Mouse (Mus musculus) limb, embryonic 10.5 days (tissue): ENCODE data around the gene Farsb. TPM values are rescaled to one million over a fixed set of nuclear protein-coding genes. Genes with fewer than 3 reads are reported as not detected.

Source experiments
- DNase-seq: peaks from one replicate; pipeline ENCODE4 v3.0.0-alpha.2; 2017; ENCODE audit warnings: low spot score
- H3K27ac ChIP-seq: fragments of 300-500 bp; sonication (generic); 2 replicates; pipeline ENCODE4 v1.5.1; 2016; ENCODE audit warnings: mild to moderate bottlenecking
- H3K27me3 ChIP-seq: fragments of 300-500 bp; sonication (generic); 2 replicates; pipeline ENCODE4 v1.6.1; 2016; ENCODE audit warnings: low read depth, mild to moderate bottlenecking; ENCODE audit not compliant: poor library complexity, severe bottlenecking
- H3K36me3 ChIP-seq: fragments of 300-500 bp; sonication (generic); 2 replicates; pipeline ENCODE4 v1.6.1; 2016; ENCODE audit warnings: mild to moderate bottlenecking, moderate library complexity
- H3K4me1 ChIP-seq: fragments of 300-500 bp; sonication (generic); 2 replicates; pipeline ENCODE4 v1.6.1; 2016
- H3K4me3 ChIP-seq: fragments of 300-500 bp; sonication (generic); 2 replicates; pipeline ENCODE4 v1.5.1; 2016; ENCODE audit warnings: mild to moderate bottlenecking, moderate library complexity
- H3K9me3 ChIP-seq: fragments of 300-500 bp; sonication (generic); replicated peaks from 2 replicates; pipeline ENCODE4 v1.6.1; 2016; ENCODE audit warnings: mild to moderate bottlenecking
- WGBS: fragments of 180-500 bp; shearing (Covaris S2); methylation state at CpG from one replicate; pipeline ENCODE4 v1.1.7; 2016; 5-methylcytosine and 5-hydroxymethylcytosine counted together
- polyA plus RNA-seq: library from polyadenylated mRNA; unstranded; fragments of >200 nt; fragmentation: Nextera tagmentation; extraction: Ambion mirVana; gene quantifications from 2 replicates; pipeline ENCODE4 v1.2.1, GENCODE M21; 2016

Gene Farsb
- polyA plus RNA-seq, 1 experiment from 2014 or later: 154 TPM

DNA sequence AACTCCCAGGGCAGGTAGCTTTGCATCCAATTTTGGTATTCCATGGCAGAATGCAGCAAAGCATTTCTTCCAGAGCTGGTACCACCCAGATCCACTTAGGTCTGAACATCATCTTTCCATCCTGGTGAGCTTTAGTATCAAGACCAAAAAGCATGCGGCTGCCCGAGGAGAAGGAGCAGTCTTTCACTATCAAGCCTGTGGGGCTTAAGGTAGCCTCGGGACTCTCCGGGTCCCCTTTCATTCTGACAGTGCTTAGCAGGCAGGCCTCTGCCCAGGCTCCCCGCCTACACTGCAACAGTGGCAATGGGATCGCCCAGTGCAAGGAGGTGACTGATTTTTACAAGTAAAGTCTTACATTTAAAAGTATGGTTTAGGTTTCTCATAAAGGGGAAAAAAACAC lies 36.2 kb downstream of the Farsb start:
- H3K9me3 ChIP-seq: no peaks in the 10 kb centered on the region
- peaks cover 79% of the 10 kb centered on the region for H3K36me3 ChIP-seq
- H3K4me1 ChIP-seq: no peaks in the 10 kb centered on the region
- H3K4me3 ChIP-seq: no peak overlapping the region
- no peaks in the 10 kb centered on the region for H3K27me3 ChIP-seq
- 95% methylated on average over 6 of the region's 6 CpGs for WGBS
- H3K27ac ChIP-seq: no peak overlapping the region
- no peak for DNase-seq

DNA sequence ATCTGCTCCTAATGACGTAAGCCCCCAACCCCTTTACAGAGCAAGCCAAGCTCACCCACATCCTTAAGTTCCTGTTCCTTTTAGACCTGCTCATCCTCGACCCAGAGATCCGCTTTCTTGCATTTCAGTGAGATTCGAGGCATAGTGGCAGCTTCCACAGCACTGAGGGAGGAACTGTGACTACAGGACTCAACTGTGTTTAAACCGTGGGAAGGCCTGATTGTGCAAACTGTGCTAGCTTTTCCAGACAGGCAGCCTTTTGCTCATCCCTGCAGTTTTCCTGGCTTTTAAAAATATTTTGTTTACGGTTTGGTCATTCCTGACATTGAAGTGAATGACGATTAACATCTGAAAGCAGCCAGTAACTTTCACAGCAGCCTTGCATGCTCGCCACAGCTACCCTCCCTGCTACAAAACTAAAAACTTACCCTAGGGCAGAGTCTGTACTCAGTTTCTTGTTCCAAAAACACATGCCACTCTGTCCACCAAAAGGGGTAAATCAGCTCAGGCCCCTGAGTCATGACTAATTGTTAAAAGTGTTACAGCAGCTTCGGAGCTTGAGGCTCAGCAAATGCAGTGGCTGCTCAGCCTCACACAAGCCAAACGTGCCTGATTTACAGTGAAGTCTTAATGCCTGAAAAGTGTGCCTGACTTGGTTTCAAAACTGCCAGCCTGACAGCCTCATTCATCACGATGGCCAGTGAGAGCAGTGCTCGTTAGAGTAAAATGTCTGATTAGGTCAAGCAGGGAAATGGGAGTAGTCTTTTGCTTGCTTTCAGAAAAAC lies 37.4 kb downstream of the Farsb start:
- H3K36me3 ChIP-seq: peaks cover 70% of the 10 kb centered on the region
- 78% methylated on average over 12 of the region's 12 CpGs for WGBS
- H3K9me3 ChIP-seq: no peaks in the 10 kb centered on the region
- H3K4me1 ChIP-seq: no peaks in the 10 kb centered on the region
- H3K27ac ChIP-seq: no peak overlapping the region
- H3K27me3 ChIP-seq: no peaks in the 10 kb centered on the region
- no peak overlapping the region for H3K4me3 ChIP-seq
- DNase-seq: no peak

DNA sequence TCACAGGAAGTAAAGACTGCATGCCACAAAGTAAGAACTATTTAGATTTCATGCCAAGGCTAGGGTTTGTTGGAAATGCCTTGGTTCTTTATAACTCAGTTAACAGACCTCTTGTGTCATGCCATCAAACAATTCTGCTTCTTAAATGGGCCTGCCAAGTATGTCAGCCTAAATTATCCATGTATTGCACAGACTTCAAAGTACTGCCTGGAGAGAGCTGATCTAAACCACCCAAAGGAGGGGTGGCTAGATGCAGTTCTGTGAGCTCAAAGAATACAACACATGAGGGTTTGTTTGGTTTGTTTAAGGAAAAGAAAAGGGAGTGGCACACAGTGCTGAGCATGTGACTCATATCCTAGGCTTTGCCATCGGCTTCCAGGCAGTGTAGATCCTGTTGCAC lies 40.6 kb downstream of the Farsb start:
- Histone ChIP-seq H3K9me3 (no peaks in the 10 kb centered on the region), H3K4me1 (peaks cover 8% of the 10 kb centered on the region), H3K27ac (no peak overlapping the region), H3K4me3 (no peak overlapping the region), H3K27me3 (no peaks in the 10 kb centered on the region), H3K36me3 (peaks cover 71% of the 10 kb centered on the region)
- WGBS: 76% methylated on average over 1 of the region's 1 CpGs
- no peak for DNase-seq

- DNase-seq: no peak
- 93% methylated on average over 6 of the region's 6 CpGs for WGBS
- H3K9me3 ChIP-seq: no peaks in the 10 kb centered on the region
- H3K27me3 ChIP-seq: no peaks in the 10 kb centered on the region
- peaks cover 18% of the 10 kb centered on the region for H3K4me1 ChIP-seq
- H3K36me3 ChIP-seq: peaks cover 67% of the 10 kb centered on the region
- no peak overlapping the region for H3K4me3 ChIP-seq
- H3K27ac ChIP-seq: no peak overlapping the region
Measured at GRCm38 (mm10) chr1:78446742-78447141, 42.0 kb downstream of the Farsb start.

DNA sequence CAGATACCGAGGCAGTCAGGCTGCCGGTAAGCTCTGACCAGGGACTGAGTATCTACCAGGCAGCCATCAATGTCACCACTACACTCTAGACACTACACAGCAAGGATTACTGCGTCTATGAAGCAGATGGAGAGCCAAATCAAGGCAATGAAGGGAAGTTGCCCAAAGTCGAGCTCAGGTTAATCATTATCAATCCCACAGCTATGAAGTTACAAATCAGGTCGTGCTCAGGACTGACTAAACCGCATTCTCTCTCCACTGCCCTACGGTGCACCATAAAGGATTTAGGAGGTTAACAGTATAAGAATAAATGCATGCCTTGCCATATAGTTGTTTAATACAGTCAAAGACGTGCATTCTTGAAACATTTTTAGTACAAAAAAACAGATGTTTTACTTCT lies 42.5 kb downstream of the Farsb start:
- Histone ChIP-seq H3K4me1 (peaks cover 18% of the 10 kb centered on the region), H3K9me3 (no peaks in the 10 kb centered on the region), H3K36me3 (peaks cover 67% of the 10 kb centered on the region), H3K27ac (no peak overlapping the region), H3K27me3 (no peaks in the 10 kb centered on the region), H3K4me3 (no peak overlapping the region)
- 93% methylated on average over 8 of the region's 8 CpGs for WGBS
- no peak for DNase-seq

GRCm38 (mm10) chr1:78443056-78443455 lies 45.6 kb downstream of the Farsb start:
- Histone ChIP-seq H3K9me3 (no peaks in the 10 kb centered on the region), H3K36me3 (peaks cover 66% of the 10 kb centered on the region), H3K27me3 (no peaks in the 10 kb centered on the region), H3K4me1 (peaks cover 18% of the 10 kb centered on the region), H3K4me3 (no peak overlapping the region), H3K27ac (peak overlapping the region; percentile 79)
- 73% methylated on average over 7 of the region's 7 CpGs for WGBS
- peak; percentile 58 for DNase-seq

- Histone ChIP-seq H3K4me3 (no peak overlapping the region), H3K27me3 (no peaks in the 10 kb centered on the region), H3K4me1 (peaks cover 18% of the 10 kb centered on the region), H3K9me3 (no peaks in the 10 kb centered on the region), H3K27ac (no peak overlapping the region), H3K36me3 (peaks cover 56% of the 10 kb centered on the region)
- DNase-seq: no peak
- 92% methylated on average over 8 of the region's 8 CpGs for WGBS
Measured at GRCm38 (mm10) chr1:78440716-78441115, 48.0 kb downstream of the Farsb start.

GRCm38 (mm10) chr1:78437150-78437549 lies 51.5 kb downstream of the Farsb start:
- no peak for DNase-seq
- H3K27ac ChIP-seq: no peak overlapping the region
- no peaks in the 10 kb centered on the region for H3K9me3 ChIP-seq
- H3K36me3 ChIP-seq: peaks cover 41% of the 10 kb centered on the region
- H3K4me3 ChIP-seq: no peak overlapping the region
- no peaks in the 10 kb centered on the region for H3K27me3 ChIP-seq
- H3K4me1 ChIP-seq: peaks cover 2% of the 10 kb centered on the region; the same call in 1 of the 2 replicates
- 89% methylated on average over 3 of the region's 3 CpGs for WGBS

DNA sequence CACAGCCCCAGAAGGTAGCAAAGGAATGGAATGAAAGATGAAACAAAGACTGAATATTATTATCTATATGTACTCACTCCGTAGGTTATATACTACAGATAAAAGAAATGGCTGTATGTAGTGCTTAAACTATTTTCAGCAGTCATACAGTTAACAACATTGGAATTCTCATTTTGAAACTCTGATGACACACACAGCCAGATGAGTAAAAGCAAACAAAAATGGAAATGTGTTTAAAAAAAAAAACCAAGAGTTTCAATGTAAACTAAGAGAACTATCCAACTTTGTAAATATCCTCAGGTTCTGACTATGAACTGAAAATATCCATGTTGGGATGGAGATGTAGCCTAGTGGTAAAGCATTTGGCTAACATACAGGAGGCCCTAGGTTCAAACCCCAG lies 52.3 kb downstream of the Farsb start:
- Histone ChIP-seq H3K27ac (no peak overlapping the region), H3K36me3 (peaks cover 38% of the 10 kb centered on the region), H3K27me3 (no peaks in the 10 kb centered on the region), H3K4me1 (peaks cover 2% of the 10 kb centered on the region), H3K4me3 (no peak overlapping the region), H3K9me3 (no peaks in the 10 kb centered on the region)
- no peak for DNase-seq
- WGBS: 100% methylated on average over 1 of the region's 1 CpGs

DNA sequence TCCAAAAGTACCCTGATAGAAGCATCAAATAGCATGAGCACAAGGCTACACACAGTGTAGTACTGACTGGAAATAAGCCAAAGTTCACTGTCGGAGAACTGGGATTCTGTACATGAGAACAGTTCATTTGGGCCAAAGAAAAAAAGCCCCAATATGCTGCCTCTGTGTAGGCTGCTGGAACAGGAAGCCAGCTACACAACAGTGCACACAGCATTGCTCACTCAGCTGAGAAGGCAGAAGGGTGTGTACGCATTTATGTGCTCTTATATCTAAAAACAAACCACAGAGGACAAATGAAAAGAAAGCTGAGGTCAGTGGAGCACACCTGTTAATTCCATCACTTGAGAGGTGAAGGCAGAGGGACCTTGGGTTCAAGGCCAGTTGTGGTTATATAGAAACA lies 52.7 kb downstream of the Farsb start:
- no peaks in the 10 kb centered on the region for H3K27me3 ChIP-seq
- DNase-seq: no peak
- H3K9me3 ChIP-seq: no peaks in the 10 kb centered on the region
- H3K4me1 ChIP-seq: peaks cover 3% of the 10 kb centered on the region
- 92% methylated on average over 2 of the region's 2 CpGs for WGBS
- no peak overlapping the region for H3K27ac ChIP-seq
- peaks cover 33% of the 10 kb centered on the region for H3K36me3 ChIP-seq
- H3K4me3 ChIP-seq: no peak overlapping the region

DNA sequence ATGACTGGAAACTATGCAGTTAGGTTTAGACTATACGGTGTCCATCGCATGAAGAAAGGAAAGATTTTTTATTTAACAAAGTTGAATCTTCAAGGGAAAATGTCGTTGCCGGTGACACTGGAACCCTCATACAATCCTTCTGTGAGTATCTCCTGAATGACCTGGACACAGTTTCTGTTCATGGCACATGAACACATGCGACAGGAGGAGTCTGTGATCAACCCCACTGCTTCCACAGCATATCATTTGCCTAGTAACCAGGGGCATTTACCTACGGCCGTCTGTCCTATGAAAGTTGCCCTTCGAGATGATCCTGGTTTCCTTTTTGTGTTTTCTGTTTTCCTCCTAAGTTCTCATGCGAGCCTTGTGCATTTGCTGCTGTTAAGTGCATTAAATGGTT lies 55.2 kb downstream of the Farsb start:
- Histone ChIP-seq H3K27me3 (no peaks in the 10 kb centered on the region), H3K4me1 (peaks cover 20% of the 10 kb centered on the region), H3K36me3 (peaks cover 14% of the 10 kb centered on the region), H3K9me3 (no peaks in the 10 kb centered on the region), H3K4me3 (no peak overlapping the region), H3K27ac (no peak overlapping the region)
- DNase-seq: no peak
- 93% methylated on average over 9 of the region's 9 CpGs for WGBS

DNA sequence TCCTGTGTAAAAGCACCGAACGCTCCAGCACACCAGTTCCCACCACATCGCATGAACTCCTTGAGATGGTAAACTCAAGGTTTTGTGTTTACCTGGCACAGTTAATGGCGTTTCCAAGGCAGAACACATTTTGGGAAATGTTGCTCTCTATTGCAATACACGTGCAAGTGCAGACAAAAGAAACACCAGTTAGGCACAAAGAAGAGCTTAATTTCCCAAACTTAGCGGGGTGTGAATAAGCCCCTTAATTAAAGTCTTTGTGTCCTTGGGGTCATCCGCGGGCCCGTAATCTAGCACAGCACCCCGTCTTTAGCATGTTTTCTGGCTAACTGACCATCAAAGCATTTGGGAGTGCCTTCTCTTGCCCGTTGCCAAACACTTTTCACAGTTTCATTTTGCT lies 59.8 kb downstream of the Farsb start:
- Histone ChIP-seq H3K4me1 (peaks cover 39% of the 10 kb centered on the region), H3K4me3 (no peak overlapping the region), H3K27me3 (peaks cover 8% of the 10 kb centered on the region; the same call in 1 of the 2 replicates), H3K36me3 (peaks cover 17% of the 10 kb centered on the region), H3K9me3 (no peaks in the 10 kb centered on the region), H3K27ac (no peak overlapping the region)
- WGBS: 83% methylated on average over 11 of the region's 11 CpGs
- DNase-seq: no peak

DNA sequence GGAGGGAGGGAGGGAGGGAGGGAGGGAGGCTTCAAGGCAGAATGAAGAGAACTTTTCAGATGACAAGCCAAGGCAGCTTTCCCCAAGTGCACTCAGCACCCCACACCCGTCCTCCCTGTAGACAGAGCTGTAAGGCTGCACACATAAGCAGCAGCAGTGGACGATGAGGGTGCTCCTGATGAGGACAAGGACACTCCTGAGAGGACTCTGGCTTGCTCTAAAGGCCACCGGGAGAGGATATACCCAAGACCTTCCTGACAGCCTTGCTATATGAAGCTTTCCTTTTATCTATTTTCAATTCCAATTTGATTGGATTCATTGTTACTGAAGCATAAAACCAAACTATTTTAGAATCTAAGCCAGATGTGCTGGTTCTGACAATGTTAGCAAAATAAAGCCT lies 61.9 kb downstream of the Farsb start:
- H3K27me3 ChIP-seq: peaks cover 18% of the 10 kb centered on the region; the same call in 1 of the 2 replicates
- peaks cover 39% of the 10 kb centered on the region for H3K4me1 ChIP-seq
- peaks cover 19% of the 10 kb centered on the region for H3K36me3 ChIP-seq
- no peak overlapping the region for H3K4me3 ChIP-seq
- no peak overlapping the region for H3K27ac ChIP-seq
- H3K9me3 ChIP-seq: no peaks in the 10 kb centered on the region
- DNase-seq: no peak
- WGBS: 82% methylated on average over 3 of the region's 3 CpGs
